Mouse (Mus musculus): ENCODE results near the gene Khdrbs2. TPM values are rescaled to one million over a fixed set of nuclear protein-coding genes. Genes with fewer than 3 reads are reported as not detected.
A peak's percentile ranks its signal among the peaks of the same experiment; 100 is the strongest.

The Khdrbs2 gene
- polyA plus RNA-seq, 1 experiment from 2014 or later = 1.9 TPM

DNA sequence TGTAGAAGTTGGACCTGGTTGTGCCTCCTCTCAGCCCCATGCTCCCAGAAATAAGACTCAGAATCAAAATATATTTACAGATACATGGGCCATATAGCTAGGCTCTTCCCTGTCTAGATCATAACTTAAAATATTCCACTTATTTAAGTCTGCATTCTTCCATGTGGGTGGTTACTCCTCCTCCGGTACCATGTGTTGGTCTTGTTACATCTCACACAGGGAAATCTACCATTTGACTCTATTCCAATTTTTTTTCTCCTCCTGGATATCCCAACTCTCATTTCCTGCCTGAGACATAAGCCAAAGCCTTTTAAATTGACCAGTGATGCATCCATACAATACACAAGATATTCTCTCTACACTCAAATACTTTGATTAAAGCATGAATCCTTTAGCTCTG lies 122.2 kb downstream of the Khdrbs2 start:
- H3K27me3 ChIP-seq (ENCODE audit: control insufficient read depth, insufficient read depth, low read length) = no peaks in the 10 kb centered on the region
- H3K9ac ChIP-seq (ENCODE audit: low read length) = no peak overlapping the region
- DNase-seq (ENCODE audit: low spot score) = no peak
- no peaks in the 10 kb centered on the region for H3K9me3 ChIP-seq (ENCODE audit: control insufficient read depth, low read length)
- WGBS = 94% methylated on average over 1 of the region's 1 CpGs
- no peak overlapping the region for H3K4me2 ChIP-seq (ENCODE audit: low read depth, severe bottlenecking)
- H3K27ac ChIP-seq (replicated peaks; ENCODE audit: low read depth, low read length) = no peak overlapping the region
- no peak overlapping the region for H3K4me3 ChIP-seq (ENCODE audit: low read depth, low read length)
- no peaks in the 10 kb centered on the region for H3K36me3 ChIP-seq (ENCODE audit: control insufficient read depth, insufficient read depth, low read length)
- ATAC-seq (ENCODE audit: insufficient number of reproducible peaks, low FRiP score, low TSS enrichment, low read depth) = no peak
- no peaks in the 10 kb centered on the region for H3K4me1 ChIP-seq (ENCODE audit: control insufficient read depth, insufficient read depth, low read length)

DNA sequence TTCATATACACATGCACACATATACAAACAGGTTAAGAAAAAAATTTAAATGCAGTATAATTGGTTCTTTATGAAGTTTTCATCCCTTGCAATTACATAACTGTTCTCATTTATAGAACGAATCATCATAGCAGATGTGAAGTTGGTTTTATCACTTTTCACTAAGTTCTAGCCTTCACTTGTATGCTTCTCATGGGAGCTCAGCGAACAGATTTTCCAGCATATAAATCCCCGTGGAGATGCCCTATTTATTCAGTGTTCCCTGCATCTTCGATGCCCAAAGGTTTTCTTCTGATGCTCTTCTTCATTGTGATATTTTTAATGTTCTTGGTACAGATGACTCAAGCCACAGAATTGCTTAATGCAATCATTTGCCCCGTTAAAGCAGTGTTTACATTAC lies 128.9 kb downstream of the Khdrbs2 start:
- H3K27ac ChIP-seq (replicated peaks; ENCODE audit: low read depth, low read length) = no peak overlapping the region

DNA sequence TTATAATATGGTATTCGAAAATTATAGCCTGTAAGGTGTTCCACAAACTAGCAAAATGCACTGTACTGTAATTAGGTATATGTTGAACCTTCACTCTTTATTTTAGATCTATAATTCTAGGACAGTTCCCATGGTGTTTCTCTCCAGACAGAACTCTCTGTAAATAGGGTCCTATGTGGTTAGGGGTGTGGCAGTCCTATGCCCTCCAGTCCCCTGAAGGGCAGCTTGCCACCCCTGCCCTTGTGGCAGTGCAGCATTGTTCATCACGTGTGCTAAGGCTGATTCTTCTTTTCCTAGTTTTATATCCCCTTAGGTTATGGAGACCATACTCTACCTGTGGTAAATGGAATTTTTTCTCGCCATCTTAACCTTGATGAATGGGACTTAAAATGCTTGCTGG lies 136.6 kb downstream of the Khdrbs2 start:
- DNase-seq (ENCODE audit: low spot score) (no peak), ATAC-seq (ENCODE audit: insufficient number of reproducible peaks, low FRiP score, low TSS enrichment, low read depth) (no peak)
- Histone ChIP-seq H3K9me3 (ENCODE audit: control insufficient read depth, low read length) (no peaks in the 10 kb centered on the region), H3K4me3 (ENCODE audit: low read depth, low read length) (no peak overlapping the region), H3K4me1 (ENCODE audit: control insufficient read depth, insufficient read depth, low read length) (no peaks in the 10 kb centered on the region), H3K27ac (replicated peaks; ENCODE audit: low read depth, low read length) (no peak overlapping the region), H3K36me3 (ENCODE audit: control insufficient read depth, insufficient read depth, low read length) (no peaks in the 10 kb centered on the region), H3K4me2 (ENCODE audit: low read depth, severe bottlenecking) (no peak overlapping the region), H3K9ac (ENCODE audit: low read length) (no peak overlapping the region), H3K27me3 (ENCODE audit: control insufficient read depth, insufficient read depth, low read length) (no peaks in the 10 kb centered on the region)
- 64% methylated on average over 3 of the region's 3 CpGs for WGBS

More for the DNA sequence above, 128.9 kb downstream of the Khdrbs2 start:
- DNase-seq (ENCODE audit: low spot score) (no peak), ATAC-seq (ENCODE audit: insufficient number of reproducible peaks, low FRiP score, low TSS enrichment, low read depth) (no peak)
- 80% methylated on average over 5 of the region's 5 CpGs for whole genome bisulfite sequencing
- Histone ChIP-seq H3K4me3 (ENCODE audit: low read depth, low read length) (no peak overlapping the region), H3K4me2 (ENCODE audit: low read depth, severe bottlenecking) (no peak overlapping the region), H3K9ac (ENCODE audit: low read length) (no peak overlapping the region), H3K36me3 (ENCODE audit: control insufficient read depth, insufficient read depth, low read length) (no peaks in the 10 kb centered on the region), H3K4me1 (ENCODE audit: control insufficient read depth, insufficient read depth, low read length) (no peaks in the 10 kb centered on the region), H3K9me3 (ENCODE audit: control insufficient read depth, low read length) (no peaks in the 10 kb centered on the region), H3K27me3 (ENCODE audit: control insufficient read depth, insufficient read depth, low read length) (no peaks in the 10 kb centered on the region)

DNA sequence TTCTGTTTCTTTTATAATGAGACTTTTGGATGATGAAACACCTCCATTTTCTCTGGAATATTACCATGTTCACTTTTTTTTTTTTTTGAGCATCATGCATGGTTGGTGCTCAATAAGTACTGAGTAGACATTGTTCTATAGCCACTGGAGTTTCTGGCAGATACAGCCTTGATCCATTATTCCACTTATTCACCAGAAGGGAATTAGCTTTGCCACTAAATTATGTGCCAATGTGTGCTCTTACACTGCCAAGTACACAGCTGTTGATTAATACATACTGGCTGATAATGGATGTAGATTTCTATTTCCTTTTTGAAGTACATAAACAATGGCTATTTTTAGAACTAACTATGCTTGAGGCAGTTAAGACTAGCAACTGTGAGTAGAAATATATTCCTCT lies 137.1 kb downstream of the Khdrbs2 start:
- Histone ChIP-seq H3K27me3 (ENCODE audit: control insufficient read depth, insufficient read depth, low read length) (no peaks in the 10 kb centered on the region), H3K4me3 (ENCODE audit: low read depth, low read length) (no peak overlapping the region), H3K4me1 (ENCODE audit: control insufficient read depth, insufficient read depth, low read length) (no peaks in the 10 kb centered on the region), H3K4me2 (ENCODE audit: low read depth, severe bottlenecking) (no peak overlapping the region), H3K9me3 (ENCODE audit: control insufficient read depth, low read length) (no peaks in the 10 kb centered on the region), H3K36me3 (ENCODE audit: control insufficient read depth, insufficient read depth, low read length) (no peaks in the 10 kb centered on the region), H3K9ac (ENCODE audit: low read length) (no peak overlapping the region), H3K27ac (replicated peaks; ENCODE audit: low read depth, low read length) (no peak overlapping the region)
- no peak for ATAC-seq (ENCODE audit: insufficient number of reproducible peaks, low FRiP score, low TSS enrichment, low read depth)
- no peak for DNase-seq (ENCODE audit: low spot score)

DNA sequence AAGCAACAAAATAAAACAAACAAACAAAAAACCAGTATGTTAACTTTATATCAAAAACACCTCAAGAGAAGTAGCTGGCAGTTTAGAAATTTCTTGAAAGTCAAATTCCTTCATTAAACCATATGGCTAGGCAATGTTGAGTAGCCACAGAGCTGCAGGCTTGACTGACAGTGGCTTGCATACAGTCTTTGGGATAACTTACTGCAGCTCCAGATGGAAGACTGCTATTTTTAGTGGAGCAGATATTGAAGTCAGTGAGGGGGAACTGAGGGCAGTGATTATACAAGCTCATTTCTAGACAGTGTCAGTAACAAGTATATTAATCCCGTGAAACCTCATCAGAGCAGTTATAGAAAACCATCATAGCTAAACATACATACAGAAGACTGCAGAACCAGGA lies 166.6 kb downstream of the Khdrbs2 start:
- 78% methylated on average over 1 of the region's 1 CpGs for WGBS
- Histone ChIP-seq H3K27ac (replicated peaks; ENCODE audit: low read depth, low read length) (no peak overlapping the region), H3K4me2 (ENCODE audit: low read depth, severe bottlenecking) (no peak overlapping the region), H3K9me3 (ENCODE audit: control insufficient read depth, low read length) (no peaks in the 10 kb centered on the region), H3K27me3 (ENCODE audit: control insufficient read depth, insufficient read depth, low read length) (no peaks in the 10 kb centered on the region), H3K4me1 (ENCODE audit: control insufficient read depth, insufficient read depth, low read length) (no peaks in the 10 kb centered on the region), H3K36me3 (ENCODE audit: control insufficient read depth, insufficient read depth, low read length) (no peaks in the 10 kb centered on the region), H3K9ac (ENCODE audit: low read length) (no peak overlapping the region), H3K4me3 (ENCODE audit: low read depth, low read length) (no peak overlapping the region)
- ATAC-seq (ENCODE audit: insufficient number of reproducible peaks, low FRiP score, low TSS enrichment, low read depth) (no peak), DNase-seq (ENCODE audit: low spot score) (no peak)

DNA sequence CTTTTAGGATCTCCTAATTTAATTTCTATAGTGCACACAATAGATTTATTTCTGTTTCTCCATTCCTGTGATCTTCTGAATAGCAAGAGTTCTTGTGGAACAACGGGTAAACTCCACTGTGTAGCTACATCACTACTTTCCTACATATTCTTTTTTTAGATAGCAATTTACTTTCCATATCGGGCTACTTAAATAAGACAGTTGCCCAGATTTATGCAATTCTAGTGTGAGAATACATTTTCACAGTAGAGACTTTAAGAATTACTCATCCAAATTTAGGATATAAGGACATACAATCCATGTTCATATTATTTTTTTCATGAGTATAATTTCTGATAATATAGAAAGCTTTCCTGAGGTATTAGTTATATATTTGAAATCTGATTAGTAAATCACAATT lies 175.0 kb downstream of the Khdrbs2 start:
- WGBS = 79% methylated on average over 2 of the region's 2 CpGs

DNA sequence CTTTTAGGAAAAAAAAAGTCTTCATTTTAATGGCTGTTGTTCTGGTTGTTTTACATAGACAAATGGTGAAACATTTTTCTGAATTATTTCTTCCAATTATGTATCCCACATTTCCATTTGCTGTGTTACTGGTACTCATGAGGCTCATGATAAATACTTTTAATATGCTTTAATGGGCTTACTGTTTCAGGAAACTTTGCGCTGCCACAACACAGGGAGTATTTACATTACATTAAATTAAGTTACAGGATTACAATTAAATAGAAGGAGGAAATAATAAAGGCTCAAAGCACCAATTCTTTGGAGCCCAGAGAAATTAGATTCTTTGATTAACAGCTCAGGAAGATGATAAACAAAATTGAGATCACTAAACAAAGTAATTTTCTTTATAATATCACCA lies 179.6 kb downstream of the Khdrbs2 start:
- Histone ChIP-seq H3K4me1 (ENCODE audit: control insufficient read depth, insufficient read depth, low read length) (no peaks in the 10 kb centered on the region), H3K9me3 (ENCODE audit: control insufficient read depth, low read length) (no peaks in the 10 kb centered on the region), H3K4me3 (ENCODE audit: low read depth, low read length) (no peak overlapping the region), H3K9ac (ENCODE audit: low read length) (no peak overlapping the region), H3K27ac (replicated peaks; ENCODE audit: low read depth, low read length) (no peak overlapping the region), H3K4me2 (ENCODE audit: low read depth, severe bottlenecking) (no peak overlapping the region), H3K27me3 (ENCODE audit: control insufficient read depth, insufficient read depth, low read length) (no peaks in the 10 kb centered on the region), H3K36me3 (ENCODE audit: control insufficient read depth, insufficient read depth, low read length) (no peaks in the 10 kb centered on the region)
- DNase-seq (ENCODE audit: low spot score) (no peak), ATAC-seq (ENCODE audit: insufficient number of reproducible peaks, low FRiP score, low TSS enrichment, low read depth) (no peak)
- 82% methylated on average over 1 of the region's 1 CpGs for WGBS

More for the DNA sequence above, 175.0 kb downstream of the Khdrbs2 start:
- H3K4me1 ChIP-seq (ENCODE audit: control insufficient read depth, insufficient read depth, low read length) = no peaks in the 10 kb centered on the region
- H3K27ac ChIP-seq (replicated peaks; ENCODE audit: low read depth, low read length) = no peak overlapping the region
- H3K27me3 ChIP-seq (ENCODE audit: control insufficient read depth, insufficient read depth, low read length) = no peaks in the 10 kb centered on the region
- H3K9ac ChIP-seq (ENCODE audit: low read length) = no peak overlapping the region
- H3K4me2 ChIP-seq (ENCODE audit: low read depth, severe bottlenecking) = no peak overlapping the region
- no peaks in the 10 kb centered on the region for H3K9me3 ChIP-seq (ENCODE audit: control insufficient read depth, low read length)
- H3K4me3 ChIP-seq (ENCODE audit: low read depth, low read length) = no peak overlapping the region
- no peak for DNase-seq (ENCODE audit: low spot score)
- ATAC-seq (ENCODE audit: insufficient number of reproducible peaks, low FRiP score, low TSS enrichment, low read depth) = no peak
- no peaks in the 10 kb centered on the region for H3K36me3 ChIP-seq (ENCODE audit: control insufficient read depth, insufficient read depth, low read length)

DNA sequence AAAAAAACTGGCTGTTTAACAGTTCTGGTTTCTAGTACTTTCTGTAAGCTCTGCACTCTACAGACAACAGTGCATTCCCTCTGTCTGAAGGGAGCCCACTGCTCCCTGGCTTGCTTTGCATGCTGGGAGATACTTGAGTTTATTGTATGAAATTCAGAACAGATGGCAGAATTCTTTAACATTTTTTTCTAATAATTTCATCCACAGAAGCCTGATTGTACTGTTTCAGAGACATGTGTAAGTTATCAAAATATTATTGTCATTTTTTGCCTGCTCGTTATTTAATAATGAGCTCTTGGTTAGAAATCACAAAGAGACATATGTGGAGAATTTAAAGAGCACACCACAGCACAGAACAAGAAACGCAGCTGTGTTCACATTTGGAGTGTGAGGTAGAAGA lies 191.0 kb downstream of the Khdrbs2 start:
- WGBS = 59% methylated on average over 2 of the region's 2 CpGs
- H3K27ac ChIP-seq (replicated peaks; ENCODE audit: low read depth, low read length) = no peak overlapping the region

DNA sequence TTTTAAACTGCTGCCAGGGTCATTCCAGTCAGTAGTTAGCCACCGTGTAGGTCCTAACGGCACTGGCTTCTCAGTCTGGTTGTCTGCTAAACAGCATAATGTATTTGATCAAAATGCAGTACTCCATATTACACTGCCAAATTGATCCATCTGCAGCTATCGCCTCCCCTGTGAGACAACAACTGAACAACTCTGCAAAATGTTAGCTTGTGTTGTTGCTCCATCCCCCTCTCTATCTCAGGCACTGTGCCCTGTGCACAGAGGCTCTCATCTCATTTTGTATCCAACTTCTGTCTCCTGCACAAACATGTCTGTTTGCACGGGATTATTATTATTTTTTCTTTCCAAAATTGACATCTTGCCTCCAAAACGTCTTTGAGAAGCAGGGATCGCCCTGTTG lies 225.0 kb downstream of the Khdrbs2 start:
- no peaks in the 10 kb centered on the region for H3K36me3 ChIP-seq (ENCODE audit: control insufficient read depth, insufficient read depth, low read length)
- H3K4me2 ChIP-seq (ENCODE audit: low read depth, severe bottlenecking) = no peak overlapping the region
- H3K9me3 ChIP-seq (ENCODE audit: control insufficient read depth, low read length) = no peaks in the 10 kb centered on the region

More for the DNA sequence above, 191.0 kb downstream of the Khdrbs2 start:
- Histone ChIP-seq H3K4me2 (ENCODE audit: low read depth, severe bottlenecking) (no peak overlapping the region), H3K9me3 (ENCODE audit: control insufficient read depth, low read length) (no peaks in the 10 kb centered on the region), H3K4me1 (ENCODE audit: control insufficient read depth, insufficient read depth, low read length) (no peaks in the 10 kb centered on the region), H3K27me3 (ENCODE audit: control insufficient read depth, insufficient read depth, low read length) (no peaks in the 10 kb centered on the region), H3K9ac (ENCODE audit: low read length) (no peak overlapping the region), H3K36me3 (ENCODE audit: control insufficient read depth, insufficient read depth, low read length) (no peaks in the 10 kb centered on the region), H3K4me3 (ENCODE audit: low read depth, low read length) (no peak overlapping the region)
- ATAC-seq (ENCODE audit: insufficient number of reproducible peaks, low FRiP score, low TSS enrichment, low read depth) (peak; percentile 74; the same call in 1 of the 2 replicates), DNase-seq (ENCODE audit: low spot score) (no peak)

More for the DNA sequence above, 225.0 kb downstream of the Khdrbs2 start:
- ATAC-seq (ENCODE audit: insufficient number of reproducible peaks, low FRiP score, low TSS enrichment, low read depth) (no peak), DNase-seq (ENCODE audit: low spot score) (no peak)
- Histone ChIP-seq H3K4me3 (ENCODE audit: low read depth, low read length) (no peak overlapping the region), H3K9ac (ENCODE audit: low read length) (no peak overlapping the region), H3K4me1 (ENCODE audit: control insufficient read depth, insufficient read depth, low read length) (no peaks in the 10 kb centered on the region), H3K27ac (replicated peaks; ENCODE audit: low read depth, low read length) (no peak overlapping the region), H3K27me3 (ENCODE audit: control insufficient read depth, insufficient read depth, low read length) (no peaks in the 10 kb centered on the region)
- 86% methylated on average over 6 of the region's 6 CpGs for WGBS
